Mouse (Mus musculus) spleen, postnatal 4 days (tissue): ENCODE results near the gene Ddah2.
A peak's percentile ranks its signal among the peaks of the same experiment; 100 is the strongest.

Experiments
- DNase-seq, 2 experiments: peaks; one replicate each; pipeline ENCODE4 v3.0.0; 2022; ENCODE audit warnings: low spot score in 2 of 2

The Ddah2 gene

DNA sequence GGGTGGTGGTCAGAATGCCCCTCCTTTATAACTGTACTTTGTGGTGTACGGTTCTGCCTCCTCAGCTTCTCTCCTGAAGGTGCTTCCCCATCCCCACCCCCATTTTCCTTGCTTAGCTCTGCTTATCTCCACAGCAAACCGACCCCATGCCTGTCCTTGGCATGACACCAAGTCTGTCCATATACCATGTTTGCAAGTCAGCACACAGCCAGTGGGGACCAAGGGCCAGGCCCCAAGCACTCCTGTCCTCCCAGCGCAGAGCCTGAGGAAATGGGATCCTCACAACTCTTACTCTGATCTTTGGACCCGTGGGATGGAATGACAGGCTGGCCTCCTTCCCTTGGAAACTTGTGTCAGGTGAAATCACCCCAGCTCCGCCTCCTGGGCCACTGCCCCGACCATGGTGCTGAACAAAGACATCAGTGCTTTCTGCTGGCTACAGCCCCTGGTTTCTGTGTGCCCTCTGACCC is 44.4 kb downstream of the Ddah2 start:
- peak in 1 of 2 experiments; percentile 52 for DNase-seq

DNA sequence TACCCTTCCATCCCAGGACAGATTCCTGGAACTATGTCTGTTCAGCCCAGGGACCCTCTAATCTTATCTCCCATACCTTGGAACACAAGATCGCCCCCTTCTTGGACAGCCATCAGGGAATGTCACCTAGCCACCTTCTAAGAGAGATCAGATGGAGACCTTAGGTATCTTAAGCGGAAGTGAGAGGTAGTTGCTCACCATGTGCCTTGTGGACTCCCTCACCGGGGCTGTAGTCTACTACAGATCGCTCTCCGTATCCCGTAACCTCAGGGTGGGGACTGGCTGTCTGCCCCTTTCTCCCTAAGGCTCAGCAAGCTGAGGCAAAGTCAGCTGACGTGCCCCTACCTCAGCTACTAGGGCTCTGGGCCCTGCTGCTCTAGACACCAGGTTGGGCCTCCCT is 45.2 kb downstream of the Ddah2 start:
- DNase-seq = no peak

DNA sequence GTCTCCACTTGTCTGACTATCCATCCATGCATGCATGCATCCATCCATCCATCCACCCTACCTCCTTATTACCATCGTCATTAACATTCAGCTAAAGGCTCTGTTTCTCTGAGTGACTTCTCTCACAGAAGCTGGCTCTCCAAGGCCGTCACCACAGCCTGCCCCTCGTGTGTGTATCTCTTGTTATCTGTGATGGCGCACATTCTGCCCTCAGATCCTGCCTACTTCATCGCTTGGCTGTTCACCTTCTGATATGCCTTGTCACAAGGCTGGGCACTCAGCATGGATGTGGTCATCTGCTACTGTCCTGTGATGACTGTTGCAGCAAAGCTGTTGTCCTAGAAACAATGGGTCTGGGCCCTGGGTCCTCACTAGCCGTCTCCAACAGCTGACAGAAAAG is 45.9 kb downstream of the Ddah2 start:
- DNase-seq = peak in 1 of 2 experiments; percentile 58

DNA sequence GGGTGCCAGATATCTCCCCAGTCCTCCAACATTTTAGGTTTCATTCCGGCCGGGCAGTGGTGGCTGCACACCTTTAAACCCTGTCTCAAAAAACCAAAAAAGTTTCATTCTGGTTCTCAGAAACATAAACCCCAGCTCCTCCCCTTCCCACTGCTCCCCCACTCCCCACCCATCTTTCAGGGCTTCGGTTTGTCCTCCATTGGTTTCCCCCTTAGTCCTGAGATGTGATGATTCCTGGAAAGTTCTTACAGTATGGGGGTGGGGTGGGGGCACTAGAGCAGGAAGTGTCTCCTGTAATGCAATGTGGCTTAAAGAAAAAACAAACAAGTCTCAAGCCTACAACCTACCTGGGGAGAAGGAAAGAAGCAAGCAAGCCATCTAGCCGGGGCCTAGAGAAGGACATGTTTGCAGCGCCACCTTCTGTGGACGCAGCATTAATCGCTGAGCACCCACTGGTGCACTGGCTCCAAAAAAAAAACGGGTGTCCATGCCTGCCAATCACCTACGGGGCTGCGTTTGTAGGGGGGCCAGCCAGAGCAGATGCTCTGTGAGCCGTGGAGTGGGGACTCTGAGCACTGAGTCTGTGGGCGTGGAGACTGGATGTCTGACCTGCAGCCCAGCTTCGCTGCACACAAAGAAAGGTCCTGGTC is 47.0 kb downstream of the Ddah2 start:
- peak; percentile 58 to 73 for DNase-seq

DNA sequence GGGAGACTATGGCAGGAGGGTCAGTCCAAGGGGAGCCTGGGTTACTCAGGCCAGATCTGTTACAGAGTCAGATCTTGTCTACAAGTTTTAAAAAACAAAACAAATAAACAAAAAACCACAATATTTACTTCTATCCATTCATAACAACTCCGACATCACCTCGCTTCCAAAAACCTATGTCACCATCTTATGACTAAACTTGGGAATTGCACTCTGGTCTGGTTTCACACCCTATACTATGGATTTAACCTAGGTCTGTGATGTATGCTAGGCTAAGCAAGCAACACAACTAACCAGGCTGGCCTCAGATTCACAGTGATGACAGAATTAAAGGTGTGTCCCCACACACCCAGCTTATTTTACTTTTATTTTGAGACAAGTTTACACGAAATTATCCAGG is 47.7 kb downstream of the Ddah2 start:
- DNase-seq = no peak

DNA sequence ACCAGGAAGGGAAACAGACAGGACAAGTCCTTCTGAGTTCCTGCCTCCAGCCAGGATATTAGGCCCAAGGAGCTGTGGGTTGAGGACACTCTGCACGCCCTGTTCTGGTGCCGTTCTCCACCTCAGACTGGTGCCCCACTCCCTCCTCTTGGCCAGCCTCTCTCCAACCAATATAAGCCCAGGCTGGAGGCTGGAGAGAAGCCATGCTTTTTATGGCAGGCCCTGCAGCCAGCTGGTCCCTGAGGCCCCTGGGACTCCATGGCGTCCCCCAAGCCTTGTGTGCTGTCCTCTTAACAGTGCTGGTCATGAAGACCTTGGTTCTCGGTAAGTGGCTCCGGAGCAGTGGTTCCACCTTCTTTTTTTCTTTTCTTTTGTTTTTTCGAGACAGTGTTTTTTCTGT is 49.3 kb downstream of the Ddah2 start, which contains the start of gene Ly6g5c:
TSS of gene Ly6g5c (plus strand) at position 183 of the 400 bp plus-strand sequence.
- no peak for DNase-seq
